Mouse (Mus musculus): ENCODE data around the gene Ilkap. TPM values are rescaled to one million over a fixed set of nuclear protein-coding genes. Genes with fewer than 3 reads are reported as not detected.
A peak's percentile ranks its signal among the peaks of the same experiment; 100 is the strongest.

The Ilkap gene
- total and polyA plus RNA-seq, 3 experiments: 36.6 to 49.0 (median 47.3) TPM

DNA sequence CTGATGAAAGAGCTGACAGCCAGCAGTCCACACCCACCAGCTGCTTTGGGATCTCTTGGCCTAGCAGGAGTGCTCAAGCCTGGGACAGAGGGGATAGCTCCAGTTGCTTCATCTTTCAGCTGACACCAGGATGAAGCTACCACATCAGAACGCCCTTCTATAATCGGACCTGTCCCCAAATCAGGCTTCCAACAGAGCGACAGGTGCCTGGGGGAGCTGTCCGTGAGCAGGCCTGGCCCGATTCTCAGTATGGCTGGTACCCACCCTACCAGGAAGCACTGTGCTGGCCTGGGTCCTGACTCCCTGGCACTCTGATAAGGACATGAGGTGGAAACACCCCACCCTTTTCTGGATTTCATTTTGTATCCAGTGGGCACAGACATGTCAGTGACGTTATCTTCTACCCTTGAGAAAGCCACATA lies 25.2 kb downstream of the Ilkap start:
- H3K27me3 ChIP-seq (ENCODE audit: control insufficient read depth, insufficient read depth, low read length): no peaks in the 10 kb centered on the region
- DNase-seq: no peak
- no peak overlapping the region for H3K9ac ChIP-seq (ENCODE audit: low read depth, low read length)
- intact Hi-C loops (cut with DNase I): no loop called here
- no peaks in the 10 kb centered on the region for H3K36me3 ChIP-seq (ENCODE audit: control insufficient read depth, insufficient read depth, low read length)
- H3K4me3 ChIP-seq: no peak overlapping the region
- 88% methylated on average over 6 of the region's 6 CpGs for WGBS
- TF ChIP-seq POLR2A (IDR thresholded peaks at IDR 0.05; ENCODE audit: insufficient read depth, low read depth, low read length): no peak
- TF ChIP-seq CTCF (IDR thresholded peaks at IDR 0.05): no peak
- TF ChIP-seq EP300 (IDR thresholded peaks at IDR 0.05; ENCODE audit: insufficient read depth, low read depth, low read length): no peak
- no peak overlapping the region for H3K27ac ChIP-seq
- H3K79me2 ChIP-seq (replicated peaks; ENCODE audit: control insufficient read depth, insufficient read depth, low read length): no peaks in the 10 kb centered on the region
- H3K4me1 ChIP-seq (ENCODE audit: control insufficient read depth, insufficient read depth, low read length): no peaks in the 10 kb centered on the region

DNA sequence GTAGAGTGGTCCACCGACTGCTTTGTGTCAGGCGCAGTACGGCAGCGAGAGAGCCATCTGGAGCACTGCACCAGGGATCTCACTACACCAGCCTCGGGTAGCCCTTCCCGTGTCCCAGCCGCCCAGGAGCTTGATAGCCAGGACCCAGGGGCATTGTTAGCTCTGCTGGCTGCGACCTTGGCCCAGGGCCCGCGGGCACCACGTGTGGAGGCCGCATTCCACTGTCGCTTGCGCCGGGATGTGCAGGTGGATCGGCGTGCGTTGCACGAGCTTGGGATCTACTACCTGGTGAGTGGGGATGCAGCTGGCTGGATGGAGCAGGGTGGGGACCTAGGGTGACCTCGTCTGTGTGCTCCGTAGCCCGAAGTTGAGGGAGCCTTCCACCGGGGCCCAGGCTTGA lies 28.6 kb downstream of the Ilkap start:
- TF ChIP-seq CTCF (IDR thresholded peaks at IDR 0.05) (no peak), EP300 (IDR thresholded peaks at IDR 0.05; ENCODE audit: insufficient read depth, low read depth, low read length) (no peak)
- WGBS: 73% methylated on average over 23 of the region's 23 CpGs
- no peak overlapping the region for H3K9ac ChIP-seq (ENCODE audit: low read depth, low read length)

DNA sequence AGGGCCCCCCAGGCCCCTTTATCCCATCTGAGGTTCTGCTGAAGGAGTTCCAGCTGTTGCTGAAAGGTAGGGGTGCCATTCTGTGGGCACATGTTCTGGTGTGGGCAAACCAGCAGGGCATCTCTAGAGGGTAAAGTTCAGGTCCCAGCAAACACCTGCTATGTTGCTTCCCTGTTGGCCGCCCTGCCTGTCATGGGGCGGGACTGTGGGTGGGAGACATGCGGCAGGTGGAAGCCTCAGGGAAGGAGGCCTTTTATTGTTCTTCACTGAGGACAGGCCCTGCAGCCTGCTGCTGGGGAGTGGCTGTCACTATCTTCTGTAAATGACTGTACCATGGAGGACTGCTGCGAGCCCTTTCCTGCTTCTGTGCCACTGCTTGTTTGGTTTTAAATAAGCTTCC lies 29.2 kb downstream of the Ilkap start:
- H3K36me3 ChIP-seq (ENCODE audit: control insufficient read depth, insufficient read depth, low read length): no peaks in the 10 kb centered on the region
- intact Hi-C loops (cut with DNase I): loop anchor here (5.0 kb wide), 1 partner anchor 113 kb away; no protein-coding TSS in a partner anchor
- 73% methylated on average over 4 of the region's 4 CpGs for WGBS

More for the DNA sequence above, 28.6 kb downstream of the Ilkap start:
- Histone ChIP-seq H3K36me3 (ENCODE audit: control insufficient read depth, insufficient read depth, low read length) (no peaks in the 10 kb centered on the region), H3K27me3 (ENCODE audit: control insufficient read depth, insufficient read depth, low read length) (no peaks in the 10 kb centered on the region), H3K4me1 (ENCODE audit: control insufficient read depth, insufficient read depth, low read length) (no peaks in the 10 kb centered on the region), H3K27ac (no peak overlapping the region), H3K79me2 (replicated peaks; ENCODE audit: control insufficient read depth, insufficient read depth, low read length) (no peaks in the 10 kb centered on the region), H3K4me3 (no peak overlapping the region)
- DNase-seq: no peak
- intact Hi-C loops (cut with DNase I): no loop called here

DNA sequence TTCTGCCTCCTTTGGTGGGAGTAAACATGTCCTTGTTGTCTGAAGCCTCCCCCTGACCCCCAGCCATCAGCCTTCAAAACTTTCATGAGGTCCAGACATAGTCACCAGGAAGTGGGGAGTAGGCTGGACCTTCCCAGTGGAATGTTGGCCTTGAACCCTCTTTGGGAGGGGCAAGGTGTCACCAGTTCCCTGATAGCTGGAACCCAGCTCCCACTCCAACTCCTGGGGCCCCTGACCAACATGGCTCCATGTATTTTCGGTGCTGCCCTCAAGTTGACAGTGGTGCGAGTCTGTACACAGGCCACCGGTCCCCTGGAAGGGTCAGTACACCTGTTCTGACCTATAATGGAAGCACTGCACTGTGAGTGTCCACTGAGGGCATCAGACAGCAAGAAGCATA lies 31.3 kb downstream of the Ilkap start:
- no peak overlapping the region for H3K4me3 ChIP-seq
- no peaks in the 10 kb centered on the region for H3K4me1 ChIP-seq (ENCODE audit: control insufficient read depth, insufficient read depth, low read length)
- no peak overlapping the region for H3K27ac ChIP-seq
- intact Hi-C loops (cut with DNase I): loop anchor here (5.0 kb wide), 1 partner anchor 115 kb away; no protein-coding TSS in a partner anchor
- H3K79me2 ChIP-seq (replicated peaks; ENCODE audit: control insufficient read depth, insufficient read depth, low read length): no peaks in the 10 kb centered on the region
- H3K36me3 ChIP-seq (ENCODE audit: control insufficient read depth, insufficient read depth, low read length): no peaks in the 10 kb centered on the region
- no peak for TF ChIP-seq CTCF (IDR thresholded peaks at IDR 0.05)
- TF ChIP-seq EP300 (IDR thresholded peaks at IDR 0.05; ENCODE audit: insufficient read depth, low read depth, low read length): no peak
- TF ChIP-seq POLR2A (IDR thresholded peaks at IDR 0.05; ENCODE audit: insufficient read depth, low read depth, low read length): no peak
- no peak for DNase-seq
- H3K9ac ChIP-seq (ENCODE audit: low read depth, low read length): no peak overlapping the region
- no peaks in the 10 kb centered on the region for H3K27me3 ChIP-seq (ENCODE audit: control insufficient read depth, insufficient read depth, low read length)
- 100% methylated on average over 3 of the region's 3 CpGs for WGBS

More for the DNA sequence above, 29.2 kb downstream of the Ilkap start:
- no peak overlapping the region for H3K27ac ChIP-seq
- DNase-seq: no peak
- H3K27me3 ChIP-seq (ENCODE audit: control insufficient read depth, insufficient read depth, low read length): no peaks in the 10 kb centered on the region
- H3K79me2 ChIP-seq (replicated peaks; ENCODE audit: control insufficient read depth, insufficient read depth, low read length): no peaks in the 10 kb centered on the region
- H3K4me1 ChIP-seq (ENCODE audit: control insufficient read depth, insufficient read depth, low read length): no peaks in the 10 kb centered on the region
- no peak overlapping the region for H3K4me3 ChIP-seq
- no peak for TF ChIP-seq POLR2A (IDR thresholded peaks at IDR 0.05; ENCODE audit: insufficient read depth, low read depth, low read length)
- TF ChIP-seq EP300 (IDR thresholded peaks at IDR 0.05; ENCODE audit: insufficient read depth, low read depth, low read length): no peak
- no peak for TF ChIP-seq CTCF (IDR thresholded peaks at IDR 0.05)
- H3K9ac ChIP-seq (ENCODE audit: low read depth, low read length): no peak overlapping the region

DNA sequence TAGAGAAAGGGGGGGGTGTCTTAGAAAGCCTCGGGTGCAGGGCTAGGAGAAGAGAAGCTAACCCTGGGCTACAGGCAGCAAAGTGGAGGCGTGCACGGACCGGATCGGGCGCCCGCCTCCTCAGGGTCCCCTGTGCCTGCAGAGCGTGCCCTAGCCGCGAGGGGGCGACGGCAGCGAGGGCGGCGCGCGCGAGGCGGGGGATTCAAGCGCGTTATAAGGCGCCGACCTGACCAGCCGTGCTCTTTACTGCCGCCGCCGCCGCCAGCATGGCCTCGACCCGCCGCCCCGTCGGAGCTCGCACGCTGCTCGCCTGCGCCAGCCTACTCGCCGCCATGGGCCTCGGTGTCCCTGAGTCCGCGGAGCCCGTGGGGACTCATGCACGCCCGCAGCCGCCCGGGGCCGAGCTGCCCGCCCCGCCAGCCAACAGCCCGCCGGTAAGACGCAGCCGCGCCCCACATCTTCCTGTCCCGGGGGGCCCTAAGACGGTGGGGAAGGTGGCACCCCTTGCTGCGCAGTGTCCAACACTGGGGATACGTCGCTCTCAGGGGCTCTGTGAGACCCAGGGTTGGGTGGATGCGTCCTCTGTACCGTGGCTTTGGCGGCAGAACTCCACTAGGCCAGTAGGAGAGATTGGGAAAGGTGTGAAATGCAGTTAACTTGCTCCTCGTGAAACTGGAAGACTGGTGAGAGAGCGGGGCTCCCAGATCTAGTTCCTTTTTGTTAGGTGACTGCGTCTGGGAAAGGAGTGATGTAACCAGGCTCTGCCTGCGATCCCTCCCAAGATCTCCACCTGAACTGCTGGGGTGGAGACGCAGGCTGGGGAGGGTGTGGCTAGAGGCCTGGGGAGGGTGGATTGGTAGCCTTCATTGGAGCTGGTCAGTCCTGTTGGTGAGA lies 32.2 kb downstream of the Ilkap start, which contains the start of gene Erfe:
Erfe (plus strand) TSS at position 216 of the 894 bp plus-strand sequence.
- Histone ChIP-seq H3K4me3 (peak within 1 kb of the TSS; percentile 45), H3K27ac (no peak within 1 kb of the TSS), H3K79me2 (replicated peaks; ENCODE audit: control insufficient read depth, insufficient read depth, low read length) (no peaks in the 10 kb centered on the region), H3K36me3 (ENCODE audit: control insufficient read depth, insufficient read depth, low read length) (no peaks in the 10 kb centered on the region), H3K4me1 (ENCODE audit: control insufficient read depth, insufficient read depth, low read length) (no peaks in the 10 kb centered on the region), H3K9ac (ENCODE audit: low read depth, low read length) (peak within 1 kb of the TSS; percentile 37), H3K27me3 (ENCODE audit: control insufficient read depth, insufficient read depth, low read length) (no peaks in the 10 kb centered on the region)
- intact Hi-C loops (cut with DNase I): loop anchor here (5.0 kb wide), 1 partner anchor 116 kb away; no protein-coding TSS in a partner anchor
- TF ChIP-seq EP300 (IDR thresholded peaks at IDR 0.05; ENCODE audit: insufficient read depth, low read depth, low read length) (no peak), CTCF (IDR thresholded peaks at IDR 0.05) (peak; percentile 97), POLR2A (IDR thresholded peaks at IDR 0.05; ENCODE audit: insufficient read depth, low read depth, low read length) (no peak)
- peak; percentile 75 to 82 for DNase-seq
- WGBS: 3% methylated on average over 67 of the region's 68 CpGs

DNA sequence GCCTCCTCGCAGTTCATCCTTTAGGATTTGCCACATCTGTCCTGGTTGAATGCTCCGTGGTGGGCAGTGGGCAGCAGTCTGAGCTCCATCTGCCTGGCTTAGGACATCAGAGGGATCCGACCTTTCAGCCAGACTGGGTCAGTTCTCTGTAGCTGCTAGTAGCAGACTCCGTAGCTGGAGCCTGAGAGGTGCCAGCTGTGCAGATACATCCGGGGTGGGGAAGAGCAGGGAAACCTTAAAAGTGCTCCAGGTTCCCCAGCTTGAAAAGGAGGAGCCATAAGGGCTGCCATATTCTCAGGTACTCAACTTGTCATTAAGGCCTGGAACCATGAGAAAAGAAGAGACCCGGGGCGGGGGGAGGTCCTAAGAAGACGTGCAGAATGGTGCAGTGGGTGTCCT lies 32.8 kb downstream of the Ilkap start:
- Histone ChIP-seq H3K79me2 (replicated peaks; ENCODE audit: control insufficient read depth, insufficient read depth, low read length) (no peaks in the 10 kb centered on the region), H3K36me3 (ENCODE audit: control insufficient read depth, insufficient read depth, low read length) (no peaks in the 10 kb centered on the region), H3K4me1 (ENCODE audit: control insufficient read depth, insufficient read depth, low read length) (no peaks in the 10 kb centered on the region), H3K27ac (no peak overlapping the region), H3K9ac (ENCODE audit: low read depth, low read length) (no peak overlapping the region), H3K4me3 (peak overlapping the region; percentile 45; the same call in 1 of the 2 replicates), H3K27me3 (ENCODE audit: control insufficient read depth, insufficient read depth, low read length) (no peaks in the 10 kb centered on the region)
- WGBS: 38% methylated on average over 8 of the region's 8 CpGs
- TF ChIP-seq EP300 (IDR thresholded peaks at IDR 0.05; ENCODE audit: insufficient read depth, low read depth, low read length) (no peak), CTCF (IDR thresholded peaks at IDR 0.05) (no peak), POLR2A (IDR thresholded peaks at IDR 0.05; ENCODE audit: insufficient read depth, low read depth, low read length) (no peak)
- no peak for DNase-seq
- intact Hi-C loops (cut with DNase I): loop anchor here (5.0 kb wide), 1 partner anchor 116 kb away; no protein-coding TSS in a partner anchor

All from heart, adult 2 months (tissue).